In genomic region chr2:85068626-85069025, GRCm38 (mm10) we compare ENCODE assay signal across 13 mouse cellular contexts.
"Had no signal": no experiment of that assay in that cellular context is flagged by ENCODE, and none has a peak within 500 bp of the region (broad histone marks: within the 10 kb centered on the region; RNA-seq: fewer than 3 reads in every experiment).

No protein-coding gene starts in this region.

- H3K4me2 ChIP-seq: kidney, embryonic 15.5 days; limb, embryonic 15.5 days; liver, embryonic 12.5 days; lung, embryonic 14.5 days; neural tube, embryonic 12.5 days; stomach, embryonic 15.5 days had no signal

- H3K4me3 ChIP-seq: kidney, embryonic 15.5 days; limb, embryonic 15.5 days; liver, embryonic 12.5 days; midbrain, embryonic 10.5 days; myocyte; neural tube, embryonic 12.5 days; stomach, embryonic 15.5 days had no signal

- DNase-seq: kidney, adult 2 months; kidney, postnatal 14 days; lung, postnatal 10 days; midbrain, embryonic 14.5 days; right cerebral cortex, postnatal 4 days had no signal

- ATAC-seq: liver, embryonic 12.5 days had no signal

- H3K9ac ChIP-seq: kidney, embryonic 15.5 days; limb, embryonic 15.5 days; liver, embryonic 12.5 days; lung, embryonic 14.5 days; neural tube, embryonic 12.5 days; stomach, embryonic 15.5 days had no signal

- H3K27ac ChIP-seq: kidney, embryonic 15.5 days; liver, embryonic 12.5 days; midbrain, embryonic 10.5 days; neural tube, embryonic 12.5 days; stomach, embryonic 15.5 days had no signal

- H3K4me1 ChIP-seq: midbrain, embryonic 10.5 days; neural tube, embryonic 12.5 days had no signal

- H3K9me3 ChIP-seq: kidney, embryonic 15.5 days; limb, embryonic 15.5 days; liver, embryonic 12.5 days; midbrain, embryonic 10.5 days; neural tube, embryonic 12.5 days; stomach, embryonic 15.5 days had no signal

- H3K27me3 ChIP-seq: kidney, embryonic 15.5 days; limb, embryonic 15.5 days; liver, embryonic 12.5 days; neural tube, embryonic 12.5 days; stomach, embryonic 15.5 days had no signal
